Mouse (Mus musculus): ENCODE results near the gene Ptpn18.

DNA sequence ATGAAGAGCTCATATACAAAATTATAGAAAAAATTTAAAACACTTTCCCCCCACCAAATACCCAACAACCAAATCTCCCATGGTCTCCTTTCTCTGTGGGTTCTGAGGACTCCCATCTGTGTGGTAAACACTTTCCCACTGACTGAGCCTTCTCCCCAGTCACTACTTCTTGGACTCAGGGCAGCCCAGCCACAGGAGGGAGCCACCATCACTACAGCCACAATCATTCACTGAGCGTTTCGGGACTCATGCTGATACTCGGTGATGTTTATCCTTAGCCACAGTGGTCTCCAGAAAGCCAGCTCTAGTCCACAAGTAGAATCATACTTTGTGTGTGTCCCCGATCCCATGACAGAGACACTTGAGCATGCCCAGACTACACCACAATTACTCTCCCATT lies 53.5 kb downstream of the Ptpn18 start:
- TF ChIP-seq POLR2A (IDR thresholded peaks at IDR 0.05; ENCODE audit: insufficient read depth, low read depth, low read length) (no peak), EP300 (IDR thresholded peaks at IDR 0.05; ENCODE audit: insufficient read depth, low read depth, low read length) (no peak), CTCF (IDR thresholded peaks at IDR 0.05) (no peak)

Measured in heart, adult 2 months (tissue).